15 mouse cellular contexts compared by ENCODE assay signal in genomic region chr8:108019651-108020050, GRCm38 (mm10).
"Had no signal": no experiment of that assay in that cellular context is flagged by ENCODE, and none has a peak within 500 bp of the region (broad histone marks: within the 10 kb centered on the region; RNA-seq: fewer than 3 reads in every experiment).

No protein-coding gene starts in this region.

- H3K27ac ChIP-seq: kidney, postnatal 0 days; liver, embryonic 13.5 days; macrophage; midbrain, embryonic 12.5 days; midbrain, embryonic 15.5 days; neural tube, embryonic 12.5 days had no signal

- H3K9ac ChIP-seq: liver, embryonic 13.5 days; lung, embryonic 14.5 days; midbrain, embryonic 12.5 days; midbrain, embryonic 15.5 days; neural tube, embryonic 12.5 days had no signal

- H3K4me2 ChIP-seq: liver, embryonic 13.5 days; lung, embryonic 14.5 days; midbrain, embryonic 12.5 days; midbrain, embryonic 15.5 days; neural tube, embryonic 12.5 days had no signal

- H3K27me3 ChIP-seq: liver, embryonic 13.5 days; midbrain, embryonic 12.5 days; midbrain, embryonic 15.5 days; neural tube, embryonic 12.5 days had no signal

- H3K36me3 ChIP-seq: liver, embryonic 13.5 days; midbrain, embryonic 12.5 days; midbrain, embryonic 15.5 days; neural tube, embryonic 12.5 days had no signal

- H3K4me3 ChIP-seq: liver, embryonic 13.5 days; midbrain, embryonic 12.5 days; midbrain, embryonic 15.5 days; neural tube, embryonic 12.5 days had no signal

- DNase-seq: kidney, adult 2 months; kidney, postnatal 25 days; left cerebral cortex, postnatal 4 days; liver, embryonic 13.5 days; lung, embryonic 14.5 days; thymus, adult 18-20 months; thymus, postnatal 14 days; thymus, postnatal 4 days had no signal

- H3K9me3 ChIP-seq: liver, embryonic 13.5 days; midbrain, embryonic 12.5 days; midbrain, embryonic 15.5 days; neural tube, embryonic 12.5 days had no signal

- H3K4me1 ChIP-seq: liver, embryonic 13.5 days; midbrain, embryonic 12.5 days; midbrain, embryonic 15.5 days had no signal

- ATAC-seq: intestine, postnatal 0 days; lung, postnatal 0 days; midbrain, embryonic 15.5 days had no signal
